Mouse (Mus musculus) kidney, adult 2 months (tissue): Measurements from ENCODE around the gene Kcnj6.

ENCODE experiments used
- CTCF ChIP-seq: fragments of 200-500 bp; conservative IDR thresholded peaks from 2 replicates; pipeline ENCODE4 v1.5.1; 2011; ENCODE audit warnings: low read depth, mild to moderate bottlenecking, control low read depth, low read length, moderate library complexity, mixed read lengths; ENCODE audit not compliant: insufficient read depth, insufficient read length
- POLR2A ChIP-seq: fragments of 200-500 bp; IDR thresholded peaks from one replicate; pipeline ENCODE4 v1.6.1; 2011; ENCODE audit warnings: low read depth, low read length, control low read depth

- no peak for TF ChIP-seq CTCF
- no peak for TF ChIP-seq POLR2A
Observed at GRCm38 (mm10) chr16:94883196-94883595, 114.3 kb downstream of the Kcnj6 start.
